Mouse (Mus musculus): Measurements from ENCODE around the gene Mpzl1.

- TF ChIP-seq MAFK (IDR thresholded peaks at IDR 0.05; ENCODE audit: insufficient read depth, low read depth, low read length), result no peak
- TF ChIP-seq HCFC1 (IDR thresholded peaks at IDR 0.05; ENCODE audit: borderline replicate concordance, insufficient read depth, low read length), result no peak
These were observed 42.7 kb upstream of the Mpzl1 start for GRCm38 (mm10) chr1:165676993-165677392.

Measured in ES-E14 (cell line).